Mouse (Mus musculus): ENCODE data around the gene Gm10061.
"Not testable (repeated sequence)": the region's sequence is repeated elsewhere in the genome, so short reads cannot be mapped to it uniquely, and the experiment has no call there.

Gm10061 gene

GRCm38 (mm10) chr16:89150786-89151185, at the start of gene Gm10061:
Gene Gm10061, plus strand, starts transcription at chr16:89151086.
- no peak for DNase-seq

GRCm38 (mm10) chr16:89140551-89140950, 10.3 kb upstream of the Gm10061 start, which contains the start of gene Gm6358:
Gene Gm6358, plus strand, starts transcription at chr16:89140851.
- no peak for DNase-seq

GRCm38 (mm10) chr16:89157652-89158051, 6.8 kb downstream of the Gm10061 start, which contains the start of gene Gm9789:
Gene Gm9789, plus strand, starts transcription at chr16:89157952.
- DNase-seq = no peak

- not testable (repeated sequence) for DNase-seq
These were observed 18.3 kb downstream of the Gm10061 start, which contains the start of gene Gm7735 for GRCm38 (mm10) chr16:89169190-89169589. Gene Gm7735, plus strand, starts transcription at chr16:89169490.

GRCm38 (mm10) chr16:89174435-89174834, 23.5 kb downstream of the Gm10061 start, which contains the start of gene 1110057P08Rik:
Gene 1110057P08Rik, plus strand, starts transcription at chr16:89174735.
- no peak for DNase-seq

- no peak for DNase-seq
These were observed 37.7 kb downstream of the Gm10061 start for GRCm38 (mm10) chr16:89188621-89189020.

Measured in lung, postnatal 14 days (tissue).